Mouse (Mus musculus): Measurements from ENCODE around the gene Ccdc186. TPM values are rescaled to one million over a fixed set of nuclear protein-coding genes. Genes with fewer than 3 reads are reported as not detected.
"Not testable (repeated sequence)": the region's sequence is repeated elsewhere in the genome, so short reads cannot be mapped to it uniquely, and the experiment has no call there.

Gene Ccdc186
- polyA plus RNA-seq, 1 experiment from 2014 or later: 5.2 TPM

GRCm38 (mm10) chr19:56769024-56769423, 53.0 kb downstream of the Ccdc186 start:
- H3K4me1 ChIP-seq (ENCODE audit: control insufficient read depth, low read depth, low read length): no peaks in the 10 kb centered on the region
- H3K4me2 ChIP-seq (ENCODE audit: low read depth, low read length): no peak overlapping the region
- no peaks in the 10 kb centered on the region for H3K36me3 ChIP-seq (ENCODE audit: control insufficient read depth, insufficient read depth)
- H3K4me3 ChIP-seq (ENCODE audit: low read depth, low read length): no peak overlapping the region
- H3K27ac ChIP-seq (ENCODE audit: low read length): no peak overlapping the region
- H3K9me3 ChIP-seq (replicated peaks; ENCODE audit: control insufficient read depth, low read length): no peaks in the 10 kb centered on the region
- WGBS (ENCODE audit: insufficient replicate concordance): 70% methylated on average over 9 of the region's 9 CpGs
- no peak for ATAC-seq (ENCODE audit: low read depth)
- no peak overlapping the region for H3K9ac ChIP-seq (ENCODE audit: low read depth, low read length)
- no peaks in the 10 kb centered on the region; the same call in 1 of the 2 replicates for H3K27me3 ChIP-seq (ENCODE audit: control insufficient read depth, insufficient read depth, low read depth, low read length)

GRCm38 (mm10) chr19:56762686-56763085, 59.3 kb downstream of the Ccdc186 start:
- Histone ChIP-seq H3K4me1 (ENCODE audit: control insufficient read depth, low read depth, low read length) (no peaks in the 10 kb centered on the region), H3K27me3 (ENCODE audit: control insufficient read depth, insufficient read depth, low read depth, low read length) (no peaks in the 10 kb centered on the region), H3K36me3 (ENCODE audit: control insufficient read depth, insufficient read depth) (no peaks in the 10 kb centered on the region), H3K9me3 (replicated peaks; ENCODE audit: control insufficient read depth, low read length) (no peaks in the 10 kb centered on the region), H3K9ac (ENCODE audit: low read depth, low read length) (no peak overlapping the region), H3K4me2 (ENCODE audit: low read depth, low read length) (no peak overlapping the region), H3K4me3 (ENCODE audit: low read depth, low read length) (no peak overlapping the region), H3K27ac (ENCODE audit: low read length) (no peak overlapping the region)
- 75% methylated on average over 4 of the region's 4 CpGs for WGBS (ENCODE audit: insufficient replicate concordance)
- no peak for ATAC-seq (ENCODE audit: low read depth)

GRCm38 (mm10) chr19:56761727-56762126, 60.3 kb downstream of the Ccdc186 start:
- Histone ChIP-seq H3K27ac (ENCODE audit: low read length) (no peak overlapping the region), H3K4me2 (ENCODE audit: low read depth, low read length) (no peak overlapping the region), H3K9me3 (replicated peaks; ENCODE audit: control insufficient read depth, low read length) (no peaks in the 10 kb centered on the region), H3K9ac (ENCODE audit: low read depth, low read length) (no peak overlapping the region), H3K4me3 (ENCODE audit: low read depth, low read length) (no peak overlapping the region), H3K4me1 (ENCODE audit: control insufficient read depth, low read depth, low read length) (no peaks in the 10 kb centered on the region), H3K36me3 (ENCODE audit: control insufficient read depth, insufficient read depth) (no peaks in the 10 kb centered on the region), H3K27me3 (ENCODE audit: control insufficient read depth, insufficient read depth, low read depth, low read length) (no peaks in the 10 kb centered on the region)
- ATAC-seq (ENCODE audit: low read depth): no peak
- WGBS (ENCODE audit: insufficient replicate concordance): 46% methylated on average over 2 of the region's 2 CpGs

- ATAC-seq (ENCODE audit: low read depth): no peak
- no peak overlapping the region for H3K4me2 ChIP-seq (ENCODE audit: low read depth, low read length)
- H3K4me3 ChIP-seq (ENCODE audit: low read depth, low read length): no peak overlapping the region
- H3K9me3 ChIP-seq (replicated peaks; ENCODE audit: control insufficient read depth, low read length): no peaks in the 10 kb centered on the region
- H3K36me3 ChIP-seq (ENCODE audit: control insufficient read depth, insufficient read depth): no peaks in the 10 kb centered on the region
- no peaks in the 10 kb centered on the region for H3K4me1 ChIP-seq (ENCODE audit: control insufficient read depth, low read depth, low read length)
- WGBS (ENCODE audit: insufficient replicate concordance): 67% methylated on average over 5 of the region's 5 CpGs
- H3K27me3 ChIP-seq (ENCODE audit: control insufficient read depth, insufficient read depth, low read depth, low read length): no peaks in the 10 kb centered on the region
- H3K27ac ChIP-seq (ENCODE audit: low read length): no peak overlapping the region
- H3K9ac ChIP-seq (ENCODE audit: low read depth, low read length): no peak overlapping the region
Observed at GRCm38 (mm10) chr19:56761096-56761495, 60.9 kb downstream of the Ccdc186 start.

GRCm38 (mm10) chr19:56760306-56760940, 61.6 kb downstream of the Ccdc186 start:
- H3K4me3 ChIP-seq (ENCODE audit: low read depth, low read length): no peak overlapping the region
- H3K4me2 ChIP-seq (ENCODE audit: low read depth, low read length): no peak overlapping the region
- H3K4me1 ChIP-seq (ENCODE audit: control insufficient read depth, low read depth, low read length): no peaks in the 10 kb centered on the region
- H3K9ac ChIP-seq (ENCODE audit: low read depth, low read length): no peak overlapping the region
- H3K9me3 ChIP-seq (replicated peaks; ENCODE audit: control insufficient read depth, low read length): no peaks in the 10 kb centered on the region
- ATAC-seq (ENCODE audit: low read depth): no peak
- no peaks in the 10 kb centered on the region for H3K36me3 ChIP-seq (ENCODE audit: control insufficient read depth, insufficient read depth)
- no peaks in the 10 kb centered on the region for H3K27me3 ChIP-seq (ENCODE audit: control insufficient read depth, insufficient read depth, low read depth, low read length)
- WGBS (ENCODE audit: insufficient replicate concordance): 49% methylated on average over 8 of the region's 8 CpGs
- no peak overlapping the region for H3K27ac ChIP-seq (ENCODE audit: low read length)

- no peak for ATAC-seq (ENCODE audit: low read depth)
- Histone ChIP-seq H3K9ac (ENCODE audit: low read depth, low read length) (no peak overlapping the region), H3K27ac (ENCODE audit: low read length) (no peak overlapping the region), H3K27me3 (ENCODE audit: control insufficient read depth, insufficient read depth, low read depth, low read length) (no peaks in the 10 kb centered on the region), H3K36me3 (ENCODE audit: control insufficient read depth, insufficient read depth) (no peaks in the 10 kb centered on the region), H3K4me2 (ENCODE audit: low read depth, low read length) (no peak overlapping the region), H3K4me1 (ENCODE audit: control insufficient read depth, low read depth, low read length) (no peaks in the 10 kb centered on the region), H3K4me3 (ENCODE audit: low read depth, low read length) (no peak overlapping the region), H3K9me3 (replicated peaks; ENCODE audit: control insufficient read depth, low read length) (no peaks in the 10 kb centered on the region)
- 70% methylated on average over 4 of the region's 4 CpGs for WGBS (ENCODE audit: insufficient replicate concordance)
Observed at GRCm38 (mm10) chr19:56759740-56760139, 62.2 kb downstream of the Ccdc186 start.

- no peak for ATAC-seq (ENCODE audit: low read depth)
- Histone ChIP-seq H3K4me1 (ENCODE audit: control insufficient read depth, low read depth, low read length) (no peaks in the 10 kb centered on the region), H3K27ac (ENCODE audit: low read length) (no peak overlapping the region), H3K36me3 (ENCODE audit: control insufficient read depth, insufficient read depth) (no peaks in the 10 kb centered on the region), H3K9ac (ENCODE audit: low read depth, low read length) (no peak overlapping the region), H3K9me3 (replicated peaks; ENCODE audit: control insufficient read depth, low read length) (no peaks in the 10 kb centered on the region), H3K4me2 (ENCODE audit: low read depth, low read length) (no peak overlapping the region), H3K27me3 (ENCODE audit: control insufficient read depth, insufficient read depth, low read depth, low read length) (no peaks in the 10 kb centered on the region), H3K4me3 (ENCODE audit: low read depth, low read length) (no peak overlapping the region)
- WGBS (ENCODE audit: insufficient replicate concordance): 65% methylated on average over 2 of the region's 2 CpGs
Observed at GRCm38 (mm10) chr19:56758311-56758710, 63.7 kb downstream of the Ccdc186 start.

GRCm38 (mm10) chr19:56756412-56756811, 65.6 kb downstream of the Ccdc186 start:
- Histone ChIP-seq H3K27ac (ENCODE audit: low read length) (no peak overlapping the region), H3K27me3 (ENCODE audit: control insufficient read depth, insufficient read depth, low read depth, low read length) (no peaks in the 10 kb centered on the region), H3K4me2 (ENCODE audit: low read depth, low read length) (no peak overlapping the region), H3K4me3 (ENCODE audit: low read depth, low read length) (no peak overlapping the region), H3K9me3 (replicated peaks; ENCODE audit: control insufficient read depth, low read length) (no peaks in the 10 kb centered on the region), H3K9ac (ENCODE audit: low read depth, low read length) (no peak overlapping the region), H3K4me1 (ENCODE audit: control insufficient read depth, low read depth, low read length) (no peaks in the 10 kb centered on the region), H3K36me3 (ENCODE audit: control insufficient read depth, insufficient read depth) (no peaks in the 10 kb centered on the region)
- WGBS (ENCODE audit: insufficient replicate concordance): 62% methylated on average over 10 of the region's 10 CpGs
- no peak for ATAC-seq (ENCODE audit: low read depth)

GRCm38 (mm10) chr19:56754456-56754855, 67.5 kb downstream of the Ccdc186 start:
- H3K27ac ChIP-seq (ENCODE audit: low read length); H3K27me3 ChIP-seq (ENCODE audit: control insufficient read depth, insufficient read depth, low read depth, low read length); H3K9me3 ChIP-seq (replicated peaks; ENCODE audit: control insufficient read depth, low read length); ATAC-seq (ENCODE audit: low read depth); H3K9ac ChIP-seq (ENCODE audit: low read depth, low read length); H3K4me1 ChIP-seq (ENCODE audit: control insufficient read depth, low read depth, low read length); H3K4me2 ChIP-seq (ENCODE audit: low read depth, low read length); H3K4me3 ChIP-seq (ENCODE audit: low read depth, low read length); H3K36me3 ChIP-seq (ENCODE audit: control insufficient read depth, insufficient read depth): not testable (repeated sequence)
- 72% methylated on average over 2 of the region's 2 CpGs for WGBS (ENCODE audit: insufficient replicate concordance)
